Mouse (Mus musculus) liver, postnatal 0 days (tissue): Measurements from ENCODE around the gene Arap1.

Source experiments
- CTCF ChIP-seq: sonication (generic); IDR thresholded peaks from 2 replicates; pipeline ENCODE4 v1.5.1; 2016; ENCODE audit warnings: antibody characterized with exemption, low read depth
- EP300 ChIP-seq: IDR thresholded peaks from 2 replicates; pipeline ENCODE4 v1.6.1; 2016; ENCODE audit warnings: antibody characterized with exemption, low read depth, mild to moderate bottlenecking

GRCm38 (mm10) chr7:101315699-101316098 is 32.2 kb upstream of the Arap1 start:
- TF ChIP-seq EP300 (no peak), CTCF (no peak)
